Mouse (Mus musculus): ENCODE data around the gene Gm5129.

Gene Gm5129

DNA sequence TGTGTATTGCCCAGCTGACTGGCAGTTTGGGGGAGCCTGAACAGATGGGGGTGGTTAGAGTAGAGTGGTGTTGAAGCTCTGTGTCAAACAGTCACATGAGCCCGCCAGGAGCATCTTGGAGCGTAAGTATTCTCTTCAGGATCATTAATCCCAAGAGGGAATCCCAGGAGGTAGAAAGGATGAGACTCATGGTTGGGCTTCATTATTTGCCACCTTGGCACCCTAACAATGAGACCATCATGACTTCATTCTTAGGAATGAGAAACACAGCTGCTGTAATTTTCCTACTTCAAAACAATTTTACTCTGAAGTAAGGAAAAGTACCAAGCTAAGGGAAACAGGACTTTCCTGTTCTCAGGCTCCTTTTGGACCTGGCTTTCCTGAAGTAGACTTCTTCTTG is 10.4 kb downstream of the Gm5129 start:
- no peak for DNase-seq (ENCODE audit: low spot score)

DNA sequence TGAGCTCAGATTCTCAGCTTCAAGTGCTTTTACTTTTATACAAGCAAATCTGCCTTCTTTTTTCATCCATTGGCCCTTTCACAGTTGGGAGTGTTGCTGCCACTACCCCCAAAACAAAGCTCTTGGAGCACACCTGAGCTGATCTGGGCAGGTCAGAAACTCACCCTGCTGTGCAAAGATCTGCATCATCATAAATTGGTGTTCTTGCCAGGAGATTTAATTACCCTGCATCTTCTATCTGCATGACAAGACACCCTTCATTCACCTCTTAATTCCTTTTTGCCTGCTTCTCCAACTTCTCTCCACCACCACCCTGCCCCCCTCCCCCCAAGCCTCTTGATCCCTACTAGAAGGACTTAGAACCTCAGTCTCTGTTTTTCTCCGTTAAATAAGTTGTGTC is 14.6 kb downstream of the Gm5129 start:
- no peak for DNase-seq (ENCODE audit: low spot score)

- DNase-seq (ENCODE audit: low spot score) = no peak
These were observed 22.8 kb downstream of the Gm5129 start for GRCm38 (mm10) chr5:29712906-29713305.

DNA sequence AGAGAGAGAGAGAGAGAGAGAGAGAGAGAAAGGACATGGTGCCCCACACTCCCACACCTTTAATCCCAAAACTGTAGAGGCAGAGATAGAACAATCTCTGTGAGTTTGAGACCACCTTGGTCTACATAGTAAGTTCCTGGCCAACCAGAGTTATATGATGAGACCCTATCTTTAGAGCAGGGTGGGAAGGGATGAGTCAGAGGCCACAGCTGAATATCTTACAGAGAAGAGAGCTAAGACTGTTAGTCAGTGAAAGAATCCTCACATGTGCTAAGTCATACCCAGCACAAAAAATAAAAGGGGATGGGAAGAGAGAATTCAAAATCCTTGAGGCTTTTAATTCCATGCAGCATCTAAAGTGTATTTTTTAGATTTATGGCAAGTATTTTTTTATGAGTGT is 24.1 kb downstream of the Gm5129 start:
- no peak for DNase-seq (ENCODE audit: low spot score)

DNA sequence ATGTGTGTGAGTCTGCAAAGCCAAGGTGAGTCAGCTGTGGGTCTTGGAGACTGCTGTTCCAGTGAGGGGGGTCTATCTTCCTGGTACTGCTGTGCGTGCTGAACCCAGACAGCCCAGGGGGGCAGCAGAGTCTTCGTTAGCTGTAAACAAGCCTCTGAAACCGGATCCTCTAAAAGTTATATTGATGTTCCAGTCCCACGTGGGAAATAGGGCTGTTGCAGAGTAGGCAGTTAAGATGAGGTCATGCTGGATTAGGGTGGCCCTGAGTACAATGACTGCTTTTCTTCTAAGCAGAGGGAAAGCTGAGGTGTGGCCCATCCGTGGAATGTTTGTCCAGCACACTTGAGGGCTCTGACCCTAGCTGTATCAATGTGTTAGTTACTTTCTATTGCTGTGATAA is 27.5 kb downstream of the Gm5129 start:
- no peak for DNase-seq (ENCODE audit: low spot score)

DNA sequence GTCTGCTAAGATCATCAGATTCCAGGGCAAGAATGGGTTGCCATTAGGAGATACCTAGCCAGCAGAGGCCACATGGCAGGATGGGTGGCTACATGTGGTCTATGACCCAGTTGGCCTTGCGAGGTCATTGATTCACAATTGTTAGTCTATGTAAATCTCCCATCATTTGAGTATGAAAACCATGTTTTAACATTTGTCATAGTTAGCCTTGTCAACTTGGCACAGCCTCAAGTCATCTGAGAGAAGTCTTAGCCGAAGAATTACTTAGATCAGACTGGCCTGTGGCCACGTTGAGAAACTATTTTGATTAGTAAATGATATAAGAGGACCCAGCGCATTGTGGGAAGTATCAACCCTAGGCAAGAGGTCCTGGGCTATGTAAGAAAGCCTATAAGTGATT is 28.5 kb downstream of the Gm5129 start:
- DNase-seq (ENCODE audit: low spot score) = no peak

GRCm38 (mm10) chr5:29699520-29700202 is 36.1 kb downstream of the Gm5129 start:
- no peak for DNase-seq (ENCODE audit: low spot score)

GRCm38 (mm10) chr5:29698493-29698892 is 37.2 kb downstream of the Gm5129 start:
- no peak for DNase-seq (ENCODE audit: low spot score)

- DNase-seq (ENCODE audit: low spot score) = no peak
These were observed 47.4 kb downstream of the Gm5129 start for GRCm38 (mm10) chr5:29688352-29688751.

- peak; percentile 10 for DNase-seq (ENCODE audit: low spot score)
These were observed 48.1 kb downstream of the Gm5129 start for GRCm38 (mm10) chr5:29687671-29688070.
